Mouse (Mus musculus) midbrain, postnatal 0 days (tissue): ENCODE measurements at regions not wholly inside any gene's neighbourhood (a gene's known extent, or its start where the extent isn't known, plus 50 kb on each side); places are given as distances from the start of the nearest gene placed in this dataset.
A peak's percentile ranks its signal among the peaks of the same experiment; 100 is the strongest.

ENCODE experiments used
- ATAC-seq: fragments of 200-750 bp; cut with Nextera tagmentation; 2 replicates; pipeline ENCODE4 v1.8.0; 2017; ENCODE audit warnings: moderate number of reproducible peaks, mild to moderate bottlenecking, moderate TSS enrichment, moderate library complexity; ENCODE audit not compliant: low FRiP score
- DNase-seq: peaks from one replicate; pipeline ENCODE4 v3.0.0-alpha.2; 2015; ENCODE audit warnings: low spot score
- H3K27ac ChIP-seq: fragments of 300-500 bp; sonication (generic); 2 replicates; pipeline ENCODE4 v1.5.1; 2014; ENCODE audit warnings: low read depth, mild to moderate bottlenecking, low read length, mixed read lengths
- H3K27me3 ChIP-seq: fragments of 300-500 bp; sonication (generic); 2 replicates; pipeline ENCODE4 v1.6.1; 2014; ENCODE audit warnings: low read length, control low read depth, mixed read lengths; ENCODE audit not compliant: insufficient read depth
- H3K36me3 ChIP-seq: fragments of 300-500 bp; sonication (generic); 2 replicates; pipeline ENCODE4 v1.6.1; 2014; ENCODE audit warnings: low read length, control low read depth, mixed read lengths; ENCODE audit not compliant: insufficient read depth
- H3K4me1 ChIP-seq: fragments of 300-500 bp; sonication (generic); 2 replicates; pipeline ENCODE4 v1.6.1; 2014; ENCODE audit warnings: mild to moderate bottlenecking, control low read depth, antibody characterized with exemption, low read length, mixed read lengths; ENCODE audit not compliant: insufficient read depth
- H3K4me2 ChIP-seq: fragments of 300-500 bp; sonication (generic); 2 replicates; pipeline ENCODE4 v1.6.1; 2014; ENCODE audit warnings: low read depth, mild to moderate bottlenecking, low read length, mixed read lengths; ENCODE audit not compliant: poor library complexity, severe bottlenecking
- H3K4me3 ChIP-seq: fragments of 300-500 bp; sonication (generic); 2 replicates; pipeline ENCODE4 v1.5.1; 2014; ENCODE audit warnings: low read depth, mild to moderate bottlenecking, low read length, moderate library complexity
- H3K9ac ChIP-seq: fragments of 300-500 bp; sonication (generic); replicated peaks from 2 replicates; pipeline ENCODE4 v1.6.1; 2014; ENCODE audit warnings: mild to moderate bottlenecking, low read length, moderate library complexity, mixed read lengths; ENCODE audit not compliant: poor library complexity, severe bottlenecking
- H3K9me3 ChIP-seq: fragments of 300-500 bp; sonication (generic); 2 replicates; pipeline ENCODE4 v1.6.1; 2016; ENCODE audit warnings: low read length, control low read depth
- CTCF ChIP-seq: IDR thresholded peaks from 2 replicates; pipeline ENCODE4 v1.5.1; 2016; ENCODE audit warnings: antibody characterized with exemption, mild to moderate bottlenecking
- WGBS: fragments of 180-500 bp; shearing (Covaris S2); extraction: QIAGEN DNeasy Blood & Tissue Kit; methylation state at CpG from one replicate; pipeline ENCODE4 v1.1.7; 2014; 5-methylcytosine and 5-hydroxymethylcytosine counted together

- H3K36me3 ChIP-seq = no peaks in the 10 kb centered on the region
- no peak overlapping the region for H3K4me3 ChIP-seq
- H3K4me1 ChIP-seq = no peaks in the 10 kb centered on the region
- WGBS = 71% methylated on average over 1 of the region's 1 CpGs
- no peak overlapping the region for H3K27ac ChIP-seq
- no peaks in the 10 kb centered on the region for H3K27me3 ChIP-seq
- no peak overlapping the region for H3K9ac ChIP-seq
- no peak for DNase-seq
- no peaks in the 10 kb centered on the region for H3K9me3 ChIP-seq
- H3K4me2 ChIP-seq = no peak overlapping the region
- TF ChIP-seq CTCF = no peak
- no peak for ATAC-seq
Observed at GRCm38 (mm10) chr2:117019552-117019951, 101.6 kb upstream of the Spred1 start.

- H3K36me3 ChIP-seq = no peaks in the 10 kb centered on the region
- H3K27ac ChIP-seq = no peak overlapping the region
- H3K4me2 ChIP-seq = no peak overlapping the region
- H3K27me3 ChIP-seq = no peaks in the 10 kb centered on the region
- no peak overlapping the region for H3K9ac ChIP-seq
- H3K4me1 ChIP-seq = no peaks in the 10 kb centered on the region
- H3K9me3 ChIP-seq = no peaks in the 10 kb centered on the region
- no peak for ATAC-seq
- no peak for TF ChIP-seq CTCF
- no peak for DNase-seq
- 45% methylated on average over 5 of the region's 6 CpGs for WGBS
- H3K4me3 ChIP-seq = no peak overlapping the region
Observed at GRCm38 (mm10) chr2:117021787-117022186, 99.4 kb upstream of the Spred1 start.

GRCm38 (mm10) chr2:117023436-117023835 is 97.7 kb upstream of the Spred1 start:
- no peak overlapping the region for H3K9ac ChIP-seq
- TF ChIP-seq CTCF = no peak
- no peak for ATAC-seq

GRCm38 (mm10) chr2:117027071-117027470 is 94.1 kb upstream of the Spred1 start:
- ATAC-seq (no peak), DNase-seq (no peak)
- no peak overlapping the region for H3K27ac ChIP-seq
- no peak overlapping the region for H3K4me3 ChIP-seq
- no peaks in the 10 kb centered on the region for H3K9me3 ChIP-seq
- H3K4me1 ChIP-seq = no peaks in the 10 kb centered on the region
- H3K9ac ChIP-seq = no peak overlapping the region
- H3K36me3 ChIP-seq = no peaks in the 10 kb centered on the region
- 64% methylated on average over 4 of the region's 4 CpGs for WGBS
- no peak for TF ChIP-seq CTCF
- H3K27me3 ChIP-seq = no peaks in the 10 kb centered on the region
- H3K4me2 ChIP-seq = no peak overlapping the region

More at GRCm38 (mm10) chr2:117023436-117023835, 97.7 kb upstream of the Spred1 start:
- no peak overlapping the region for H3K4me2 ChIP-seq
- no peak for DNase-seq
- WGBS = 96% methylated on average over 1 of the region's 1 CpGs
- no peak overlapping the region for H3K27ac ChIP-seq
- no peaks in the 10 kb centered on the region for H3K27me3 ChIP-seq
- H3K36me3 ChIP-seq = no peaks in the 10 kb centered on the region
- H3K4me1 ChIP-seq = no peaks in the 10 kb centered on the region
- H3K4me3 ChIP-seq = no peak overlapping the region
- H3K9me3 ChIP-seq = no peaks in the 10 kb centered on the region

GRCm38 (mm10) chr2:117028771-117029170 is 92.4 kb upstream of the Spred1 start:
- Histone ChIP-seq H3K4me3 (no peak overlapping the region), H3K4me2 (no peak overlapping the region), H3K4me1 (no peaks in the 10 kb centered on the region), H3K27ac (no peak overlapping the region), H3K36me3 (no peaks in the 10 kb centered on the region), H3K9me3 (no peaks in the 10 kb centered on the region), H3K9ac (no peak overlapping the region), H3K27me3 (no peaks in the 10 kb centered on the region)
- DNase-seq (peak; percentile 23), ATAC-seq (no peak)
- TF ChIP-seq CTCF = no peak
- WGBS = 49% methylated on average over 6 of the region's 6 CpGs

GRCm38 (mm10) chr2:117036197-117036872 is 84.8 kb upstream of the Spred1 start:
- Histone ChIP-seq H3K27ac (no peak overlapping the region), H3K4me1 (no peaks in the 10 kb centered on the region), H3K9me3 (no peaks in the 10 kb centered on the region), H3K4me2 (no peak overlapping the region), H3K27me3 (no peaks in the 10 kb centered on the region), H3K9ac (no peak overlapping the region), H3K4me3 (no peak overlapping the region), H3K36me3 (no peaks in the 10 kb centered on the region)
- 82% methylated on average over 8 of the region's 8 CpGs for WGBS
- no peak for DNase-seq
- no peak for TF ChIP-seq CTCF
- no peak for ATAC-seq
